8 mouse cellular contexts compared by ENCODE assay signal in the genomic region with DNA sequence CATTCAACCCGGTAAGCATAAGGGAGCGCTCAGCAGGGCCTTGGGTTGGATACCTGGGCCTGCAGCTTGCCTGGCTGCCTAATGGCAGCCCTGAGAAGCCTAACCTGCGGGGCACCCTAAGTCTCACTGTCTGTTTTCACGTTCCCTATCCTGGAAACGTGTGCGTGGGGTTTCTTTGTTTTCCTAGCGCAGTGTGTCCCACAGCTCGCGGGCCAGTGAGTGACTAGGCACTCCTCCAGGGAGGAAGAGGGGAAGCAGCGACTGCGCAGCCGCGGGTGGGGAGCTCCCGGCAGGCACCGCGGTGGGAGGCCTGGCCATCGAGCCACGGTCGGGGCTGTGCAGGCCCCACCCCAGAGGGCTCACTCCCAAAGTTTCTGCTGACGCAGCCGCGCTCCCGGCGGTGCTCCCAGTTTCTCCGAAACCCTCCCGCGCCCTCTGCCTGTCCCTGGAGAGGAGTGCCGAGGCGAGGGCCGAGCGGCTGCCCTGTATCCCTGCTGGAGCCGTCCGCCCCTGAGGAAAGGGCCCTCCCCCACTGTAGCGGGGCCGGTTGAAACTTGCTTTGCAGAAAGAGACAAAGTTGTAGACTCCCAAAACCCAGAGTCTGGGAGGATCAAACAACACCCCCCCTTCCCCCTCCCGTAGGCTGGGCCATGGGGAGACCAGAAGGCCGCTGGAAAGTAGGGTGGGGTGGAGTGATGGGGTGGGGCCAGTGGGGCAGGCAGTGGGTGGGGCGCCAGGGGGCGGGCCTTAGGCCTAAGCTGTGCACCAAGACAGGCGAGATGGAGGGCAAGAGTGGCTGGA.
DNase-seq lines count a peak whose midpoint lies in the region; ATAC-seq and TF ChIP-seq lines count a peak whose summit lies in the region.

No protein-coding gene starts in this region.

- H3K27ac ChIP-seq in forebrain, embryonic 13.5 days = peak overlapping the region; percentile 96
- peak overlapping the region; percentile 92 for H3K27ac ChIP-seq in neural tube, embryonic 15.5 days (replicated peaks)

- peak overlapping the region; percentile 84 for H3K4me3 ChIP-seq in E14TG2a.4 (replicated peaks; ENCODE audit: low read length)
- peak overlapping the region; percentile 54 for H3K4me3 ChIP-seq in forebrain, embryonic 13.5 days
- peak overlapping the region; percentile 58 for H3K4me3 ChIP-seq in neural tube, embryonic 15.5 days (replicated peaks)

- H3K9me3 ChIP-seq in E14TG2a.4 (ENCODE audit: low read length) = no peaks in the 10 kb centered on the region
- no peaks in the 10 kb centered on the region for H3K9me3 ChIP-seq in forebrain, embryonic 13.5 days (replicated peaks)
- H3K9me3 ChIP-seq in neural tube, embryonic 15.5 days (replicated peaks) = no peaks in the 10 kb centered on the region

- intact Hi-C loops in heart, postnatal 14 days (cut with DNase I) = loop anchor here (2.0 to 5.0 kb wide), 3 partner anchors 193 to 412 kb away; no protein-coding TSS in a partner anchor

- peaks cover 38% of the 10 kb centered on the region for H3K4me1 ChIP-seq in E14TG2a.4 (replicated peaks; ENCODE audit: low read depth, low read length)
- peaks cover 28% of the 10 kb centered on the region for H3K4me1 ChIP-seq in forebrain, embryonic 13.5 days
- peaks cover 41% of the 10 kb centered on the region for H3K4me1 ChIP-seq in neural tube, embryonic 15.5 days

- ATAC-seq in forebrain, embryonic 13.5 days = peak; percentile 97
- ATAC-seq in neural tube, embryonic 15.5 days (ENCODE audit: low FRiP score) = peak; percentile 92

- peak overlapping the region; percentile 73 for H3K9ac ChIP-seq in forebrain, embryonic 13.5 days
- H3K9ac ChIP-seq in neural tube, embryonic 15.5 days (replicated peaks) = peak overlapping the region; percentile 69

- TF ChIP-seq CTCF in E14TG2a.4 (conservative IDR thresholded peaks at IDR 0.05; ENCODE audit: low read length) = no peak

- peak overlapping the region; percentile 76 for H3K4me2 ChIP-seq in forebrain, embryonic 13.5 days
- H3K4me2 ChIP-seq in neural tube, embryonic 15.5 days = peak overlapping the region; percentile 76

- peak; percentile 86 for DNase-seq in c-Kit-positive CD71-positive TER-119-positive erythroid progenitor cells, embryonic 14.5 days (ENCODE audit: low spot score)
- DNase-seq in heart, postnatal 14 days = peak; percentile 96 to 97
- peak; percentile 92 for DNase-seq in layer of hippocampus, adult 11-12 months (ENCODE audit: low spot score)
- DNase-seq in lung, adult 18-20 months = peak; percentile 97
- peak; percentile 93 for DNase-seq in testis, postnatal 14 days (ENCODE audit: low spot score)

- no peaks in the 10 kb centered on the region for H3K27me3 ChIP-seq in E14TG2a.4 (ENCODE audit: insufficient read depth, low read length)
- no peaks in the 10 kb centered on the region for H3K27me3 ChIP-seq in forebrain, embryonic 13.5 days
- no peaks in the 10 kb centered on the region for H3K27me3 ChIP-seq in neural tube, embryonic 15.5 days (replicated peaks)

- WGBS in forebrain, embryonic 13.5 days = under 1% methylated on average over 37 of the region's 40 CpGs
- under 1% methylated on average over 40 of the region's 40 CpGs for WGBS in neural tube, embryonic 15.5 days

- no peaks in the 10 kb centered on the region for H3K36me3 ChIP-seq in E14TG2a.4 (ENCODE audit: insufficient read depth, low read length)
- H3K36me3 ChIP-seq in forebrain, embryonic 13.5 days (ENCODE audit: poor library complexity, severe bottlenecking) = no peaks in the 10 kb centered on the region
- no peaks in the 10 kb centered on the region for H3K36me3 ChIP-seq in neural tube, embryonic 15.5 days

Comparison
In these comparisons a context has a peak if more than half of its experiments do, and no peak if none do; other contexts are left out.
1. Peak in every context shown above with its lines: DNase-seq, ATAC-seq, H3K4me3 ChIP-seq and H3K27ac ChIP-seq.